Mouse (Mus musculus): ENCODE data around the gene Metap2. TPM values are rescaled to one million over a fixed set of nuclear protein-coding genes. Genes with fewer than 3 reads are reported as not detected.

The Metap2 gene
- polyA plus RNA-seq, 1 experiment from 2014 or later, result 169 TPM

- 82% methylated on average over 11 of the region's 11 CpGs for WGBS
- peak; percentile 17; the same call in 1 of the 2 replicates for ATAC-seq
Observed at GRCm38 (mm10) chr10:93899907-93900306, 3.0 kb upstream of the Metap2 start.

GRCm38 (mm10) chr10:93899303-93899702, 2.4 kb upstream of the Metap2 start:
- ATAC-seq, result peak; percentile 92
- Histone ChIP-seq H3K9me3 (ENCODE audit: control insufficient read depth, low read length) (no peaks in the 10 kb centered on the region), H3K4me3 (ENCODE audit: low read length) (no peak overlapping the region), H3K36me3 (ENCODE audit: control insufficient read depth, insufficient read depth, low read length) (no peaks in the 10 kb centered on the region), H3K4me1 (ENCODE audit: control insufficient read depth, insufficient read depth, low read length) (no peaks in the 10 kb centered on the region), H3K4me2 (ENCODE audit: low read depth, low read length) (no peak overlapping the region), H3K9ac (ENCODE audit: low read depth, low read length) (no peak overlapping the region), H3K27me3 (replicated peaks; ENCODE audit: control insufficient read depth, insufficient read depth, low read length) (no peaks in the 10 kb centered on the region), H3K27ac (ENCODE audit: low read length) (no peak overlapping the region)
- 48% methylated on average over 2 of the region's 2 CpGs for WGBS

More at GRCm38 (mm10) chr10:93899907-93900306, 3.0 kb upstream of the Metap2 start:
- Histone ChIP-seq H3K9me3 (ENCODE audit: control insufficient read depth, low read length) (no peaks in the 10 kb centered on the region), H3K4me3 (ENCODE audit: low read length) (no peak overlapping the region), H3K27me3 (replicated peaks; ENCODE audit: control insufficient read depth, insufficient read depth, low read length) (no peaks in the 10 kb centered on the region), H3K27ac (ENCODE audit: low read length) (no peak overlapping the region), H3K9ac (ENCODE audit: low read depth, low read length) (no peak overlapping the region), H3K4me2 (ENCODE audit: low read depth, low read length) (no peak overlapping the region), H3K4me1 (ENCODE audit: control insufficient read depth, insufficient read depth, low read length) (no peaks in the 10 kb centered on the region), H3K36me3 (ENCODE audit: control insufficient read depth, insufficient read depth, low read length) (no peaks in the 10 kb centered on the region)

GRCm38 (mm10) chr10:93892551-93892950, 4.3 kb downstream of the Metap2 start:
- no peaks in the 10 kb centered on the region for H3K36me3 ChIP-seq (ENCODE audit: control insufficient read depth, insufficient read depth, low read length)
- no peak for ATAC-seq
- no peak overlapping the region for H3K4me2 ChIP-seq (ENCODE audit: low read depth, low read length)
- 93% methylated on average over 4 of the region's 4 CpGs for WGBS
- H3K9ac ChIP-seq (ENCODE audit: low read depth, low read length), result no peak overlapping the region
- no peak overlapping the region for H3K27ac ChIP-seq (ENCODE audit: low read length)
- no peaks in the 10 kb centered on the region for H3K27me3 ChIP-seq (replicated peaks; ENCODE audit: control insufficient read depth, insufficient read depth, low read length)
- H3K9me3 ChIP-seq (ENCODE audit: control insufficient read depth, low read length), result no peaks in the 10 kb centered on the region
- H3K4me1 ChIP-seq (ENCODE audit: control insufficient read depth, insufficient read depth, low read length), result peaks cover 5% of the 10 kb centered on the region
- no peak overlapping the region for H3K4me3 ChIP-seq (ENCODE audit: low read length)

- Histone ChIP-seq H3K4me1 (ENCODE audit: control insufficient read depth, insufficient read depth, low read length) (peaks cover 5% of the 10 kb centered on the region), H3K4me2 (ENCODE audit: low read depth, low read length) (no peak overlapping the region), H3K27ac (ENCODE audit: low read length) (no peak overlapping the region), H3K4me3 (ENCODE audit: low read length) (no peak overlapping the region), H3K36me3 (ENCODE audit: control insufficient read depth, insufficient read depth, low read length) (peaks cover 4% of the 10 kb centered on the region; the same call in 1 of the 2 replicates), H3K27me3 (replicated peaks; ENCODE audit: control insufficient read depth, insufficient read depth, low read length) (no peaks in the 10 kb centered on the region), H3K9ac (ENCODE audit: low read depth, low read length) (no peak overlapping the region), H3K9me3 (ENCODE audit: control insufficient read depth, low read length) (no peaks in the 10 kb centered on the region)
- ATAC-seq, result no peak
- 95% methylated on average over 1 of the region's 1 CpGs for WGBS
Observed at GRCm38 (mm10) chr10:93891031-93891430, 5.9 kb downstream of the Metap2 start.

- Histone ChIP-seq H3K27ac (ENCODE audit: low read length) (no peak overlapping the region), H3K4me1 (ENCODE audit: control insufficient read depth, insufficient read depth, low read length) (peaks cover 5% of the 10 kb centered on the region), H3K27me3 (replicated peaks; ENCODE audit: control insufficient read depth, insufficient read depth, low read length) (no peaks in the 10 kb centered on the region), H3K9me3 (ENCODE audit: control insufficient read depth, low read length) (no peaks in the 10 kb centered on the region), H3K9ac (ENCODE audit: low read depth, low read length) (no peak overlapping the region), H3K4me3 (ENCODE audit: low read length) (no peak overlapping the region; the same call in 1 of the 2 replicates), H3K4me2 (ENCODE audit: low read depth, low read length) (peak overlapping the region; percentile 90), H3K36me3 (ENCODE audit: control insufficient read depth, insufficient read depth, low read length) (peaks cover 4% of the 10 kb centered on the region; the same call in 1 of the 2 replicates)
- ATAC-seq, result no peak
- 75% methylated on average over 4 of the region's 4 CpGs for WGBS
Observed at GRCm38 (mm10) chr10:93890565-93890964, 6.3 kb downstream of the Metap2 start.

- peak overlapping the region; percentile 95 for H3K9ac ChIP-seq (ENCODE audit: low read depth, low read length)
- H3K27me3 ChIP-seq (replicated peaks; ENCODE audit: control insufficient read depth, insufficient read depth, low read length), result no peaks in the 10 kb centered on the region
- under 1% methylated on average over 22 of the region's 22 CpGs for WGBS
- no peaks in the 10 kb centered on the region for H3K9me3 ChIP-seq (ENCODE audit: control insufficient read depth, low read length)
- no peak; the same call in 1 of the 2 replicates for ATAC-seq
- peaks cover 5% of the 10 kb centered on the region for H3K4me1 ChIP-seq (ENCODE audit: control insufficient read depth, insufficient read depth, low read length)
- peak overlapping the region; percentile 99 for H3K4me3 ChIP-seq (ENCODE audit: low read length)
- H3K36me3 ChIP-seq (ENCODE audit: control insufficient read depth, insufficient read depth, low read length), result peaks cover 8% of the 10 kb centered on the region
- H3K4me2 ChIP-seq (ENCODE audit: low read depth, low read length), result peak overlapping the region; percentile 90
- peak overlapping the region; percentile 29 for H3K27ac ChIP-seq (ENCODE audit: low read length)
Observed at GRCm38 (mm10) chr10:93889976-93890375, 6.9 kb downstream of the Metap2 start.

- peak overlapping the region; percentile 99 for H3K4me3 ChIP-seq (ENCODE audit: low read length)
- H3K4me2 ChIP-seq (ENCODE audit: low read depth, low read length), result peak overlapping the region; percentile 90
- H3K9ac ChIP-seq (ENCODE audit: low read depth, low read length), result peak overlapping the region; percentile 95
- peaks cover 9% of the 10 kb centered on the region for H3K36me3 ChIP-seq (ENCODE audit: control insufficient read depth, insufficient read depth, low read length)
- WGBS, result under 1% methylated on average over 29 of the region's 30 CpGs
- peak; percentile 98 for ATAC-seq
- peak overlapping the region; percentile 82 for H3K27ac ChIP-seq (ENCODE audit: low read length)
- peaks cover 5% of the 10 kb centered on the region for H3K4me1 ChIP-seq (ENCODE audit: control insufficient read depth, insufficient read depth, low read length)
- no peaks in the 10 kb centered on the region for H3K27me3 ChIP-seq (replicated peaks; ENCODE audit: control insufficient read depth, insufficient read depth, low read length)
- H3K9me3 ChIP-seq (ENCODE audit: control insufficient read depth, low read length), result no peaks in the 10 kb centered on the region
Observed at GRCm38 (mm10) chr10:93889579-93889950, 7.3 kb downstream of the Metap2 start.

- Histone ChIP-seq H3K9ac (ENCODE audit: low read depth, low read length) (peak overlapping the region; percentile 95), H3K27me3 (replicated peaks; ENCODE audit: control insufficient read depth, insufficient read depth, low read length) (no peaks in the 10 kb centered on the region), H3K9me3 (ENCODE audit: control insufficient read depth, low read length) (no peaks in the 10 kb centered on the region), H3K27ac (ENCODE audit: low read length) (peak overlapping the region; percentile 82), H3K4me3 (ENCODE audit: low read length) (peak overlapping the region; percentile 99), H3K4me1 (ENCODE audit: control insufficient read depth, insufficient read depth, low read length) (peaks cover 5% of the 10 kb centered on the region), H3K36me3 (ENCODE audit: control insufficient read depth, insufficient read depth, low read length) (peaks cover 9% of the 10 kb centered on the region), H3K4me2 (ENCODE audit: low read depth, low read length) (peak overlapping the region; percentile 72)
- peak; percentile 65 for ATAC-seq
- under 1% methylated on average over 38 of the region's 38 CpGs for WGBS
Observed at GRCm38 (mm10) chr10:93888935-93889578, 7.8 kb downstream of the Metap2 start.

- peaks cover 9% of the 10 kb centered on the region for H3K36me3 ChIP-seq (ENCODE audit: control insufficient read depth, insufficient read depth, low read length)
- H3K27me3 ChIP-seq (replicated peaks; ENCODE audit: control insufficient read depth, insufficient read depth, low read length), result no peaks in the 10 kb centered on the region
- peak overlapping the region; percentile 82; the same call in 1 of the 2 replicates for H3K27ac ChIP-seq (ENCODE audit: low read length)
- peak overlapping the region; percentile 72 for H3K4me2 ChIP-seq (ENCODE audit: low read depth, low read length)
- WGBS, result 12% methylated on average over 10 of the region's 10 CpGs
- peaks cover 5% of the 10 kb centered on the region for H3K4me1 ChIP-seq (ENCODE audit: control insufficient read depth, insufficient read depth, low read length)
- H3K4me3 ChIP-seq (ENCODE audit: low read length), result peak overlapping the region; percentile 99
- peak overlapping the region; percentile 95 for H3K9ac ChIP-seq (ENCODE audit: low read depth, low read length)
- ATAC-seq, result no peak
- no peaks in the 10 kb centered on the region for H3K9me3 ChIP-seq (ENCODE audit: control insufficient read depth, low read length)
Observed at GRCm38 (mm10) chr10:93888590-93888934, 8.3 kb downstream of the Metap2 start.

All from intestine, embryonic 16.5 days (tissue).